Mouse (Mus musculus) liver, embryonic 18 days (tissue): ENCODE data around the gene Rps6. TPM values are rescaled to one million over a fixed set of nuclear protein-coding genes. Genes with fewer than 3 reads are reported as not detected.

ENCODE experiments used
- polyA plus RNA-seq: library from polyadenylated mRNA; depleted of rRNA; stranded (reverse); fragments of >200 nt; gene quantifications from 2 replicates; pipeline ENCODE4 v1.2.3, GENCODE M21; 2012; rRNA removed

Rps6 gene
- polyA plus RNA-seq: 998 and 1,277 TPM in 2 replicates

GRCm38 (mm10) chr4:86857113-86858069, at the start of gene Rps6:
Gene Rps6, minus strand, starts transcription at chr4:86857412.

DNA sequence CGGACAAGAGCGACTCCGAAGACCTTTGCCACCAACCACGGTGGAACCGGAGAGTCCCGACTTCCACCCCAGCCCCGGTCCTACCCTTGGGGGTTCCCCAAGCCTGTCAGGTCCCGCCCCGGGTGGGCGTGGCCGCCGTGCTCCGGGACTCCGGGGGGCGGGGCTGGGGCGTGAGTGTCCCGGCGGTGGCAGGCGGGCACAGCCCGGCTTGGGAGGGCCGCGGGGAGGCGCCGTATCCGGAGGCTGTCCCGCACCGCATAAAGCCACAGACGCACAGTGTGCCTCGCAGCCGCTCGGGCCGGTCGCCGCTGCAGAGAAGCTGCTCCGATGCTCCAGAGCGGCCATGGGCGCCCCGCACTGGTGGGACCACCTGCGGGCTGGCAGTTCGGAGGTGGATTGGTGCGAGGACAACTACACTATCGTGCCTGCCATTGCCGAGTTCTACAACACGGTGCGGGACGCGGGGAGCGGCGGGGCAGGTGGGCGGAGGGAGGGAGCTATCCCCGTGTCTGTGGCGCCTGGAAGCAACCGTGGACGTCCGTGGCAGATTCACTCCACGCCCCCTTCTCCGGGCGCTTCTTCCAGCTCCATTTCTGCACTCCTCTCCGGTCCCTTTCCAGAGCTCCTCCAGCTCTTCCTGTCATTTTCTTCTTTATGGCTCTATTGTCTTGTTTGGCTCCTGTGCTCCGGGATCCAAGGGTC, 17.1 kb upstream of the Rps6 start, which contains the start of gene Acer2:
Gene Acer2 (plus strand): TSS at position 251 of the 702 bp plus-strand sequence.

Other genes starting within 250 kb of the Rps6 start
- 2.7 and 2.8 TPM in 2 replicates for gene Haus6, start 245.4 kb downstream of the Rps6 start, polyA plus RNA-seq
- gene Plin2, start 187.4 kb downstream of the Rps6 start, polyA plus RNA-seq: 161 and 208 TPM in 2 replicates
- gene Dennd4c, start 108.9 kb downstream of the Rps6 start, polyA plus RNA-seq: 3.3 and 3.6 TPM in 2 replicates
- gene Acer2, start 17.0 kb upstream of the Rps6 start, polyA plus RNA-seq: 12.9 and 13.7 TPM in 2 replicates